Mouse (Mus musculus): ENCODE results near the gene Gm42791.

Gm42791 gene

DNA sequence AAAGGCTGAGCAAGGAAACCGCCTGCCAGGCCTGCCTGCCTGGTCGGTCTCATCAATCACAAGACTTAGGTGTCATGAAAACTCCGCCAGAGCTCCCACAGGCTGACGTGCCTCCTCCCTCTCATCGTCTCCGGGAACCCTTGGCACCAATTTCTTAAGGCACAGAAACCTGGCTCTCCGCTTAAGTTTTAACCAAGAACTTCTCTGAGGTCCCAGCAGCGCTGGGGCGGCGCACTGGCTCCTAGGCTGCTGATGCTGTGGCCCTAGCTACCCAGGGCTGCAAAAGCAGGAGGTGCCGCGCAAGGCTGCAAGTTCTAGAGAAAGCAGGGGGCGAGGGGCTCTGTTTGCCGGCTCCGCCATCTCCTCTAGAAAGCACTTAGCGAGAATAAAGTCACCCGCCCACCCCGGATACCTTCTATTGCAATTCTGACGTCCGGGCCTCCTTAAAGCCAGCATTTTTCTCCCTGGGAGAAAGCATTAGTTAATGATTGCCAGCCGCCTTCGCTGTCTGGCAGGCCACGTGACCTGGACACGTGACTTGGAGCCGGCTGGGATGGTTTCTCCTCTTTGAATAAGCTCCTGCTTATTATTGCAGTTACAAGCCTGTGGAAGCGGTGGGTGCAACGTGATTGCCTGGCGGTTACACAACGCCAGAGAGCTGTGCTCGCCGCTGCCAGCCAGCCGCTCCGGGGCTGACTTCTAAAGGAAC, at the start of gene Gm42791:
TSS of gene Gm42791 (minus strand) at position 442 of the 709 bp plus-strand sequence.
- peak; percentile 99 for DNase-seq (ENCODE audit: low read depth, low spot score)

DNA sequence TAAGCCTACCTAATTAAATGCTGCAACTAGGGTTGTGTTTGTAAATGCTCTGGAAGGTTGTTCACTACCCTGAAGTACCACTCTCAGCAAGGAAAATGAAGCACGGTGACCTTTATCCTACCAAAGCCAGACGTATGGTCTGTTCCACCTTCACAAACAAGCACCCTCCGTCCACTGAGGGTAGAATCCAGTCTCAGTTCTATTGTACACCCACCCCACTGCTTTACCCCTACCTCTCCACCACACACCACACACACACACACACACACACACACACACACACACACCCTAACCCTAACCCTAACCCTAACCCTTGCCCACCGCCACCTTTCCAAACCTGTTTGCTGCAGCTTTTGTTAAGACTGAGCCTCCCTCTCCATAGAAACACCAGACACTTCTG, 49.1 kb upstream of the Gm42791 start:
- no peak for DNase-seq (ENCODE audit: low read depth, low spot score)

DNA sequence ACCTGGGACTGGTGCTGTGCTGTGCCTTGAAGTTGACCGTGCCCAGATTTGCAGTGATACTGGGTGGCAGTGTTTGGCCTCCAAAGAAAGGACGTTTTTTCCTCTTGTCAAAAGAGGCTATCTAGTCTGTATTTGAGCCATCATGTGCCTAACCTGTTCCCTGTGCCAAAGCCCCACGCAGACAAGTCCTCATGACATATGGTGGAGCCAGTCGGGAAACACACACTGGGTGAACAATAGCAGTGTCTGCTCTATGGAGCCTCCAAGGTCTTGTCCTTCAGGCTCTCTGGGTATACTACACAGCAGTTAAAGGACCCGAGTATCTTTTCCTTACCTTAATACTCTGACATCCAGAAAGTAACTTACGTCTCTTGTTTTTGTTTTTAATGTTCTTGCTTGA, 48.3 kb upstream of the Gm42791 start:
- DNase-seq (ENCODE audit: low read depth, low spot score), result no peak

GRCm38 (mm10) chr5:149039825-149040224, 44.9 kb upstream of the Gm42791 start:
- DNase-seq (ENCODE audit: low read depth, low spot score), result peak; percentile 69

- no peak for DNase-seq (ENCODE audit: low read depth, low spot score)
Measured at GRCm38 (mm10) chr5:149037729-149038128, 42.8 kb upstream of the Gm42791 start.

- DNase-seq (ENCODE audit: low read depth, low spot score), result no peak
Measured at GRCm38 (mm10) chr5:149036920-149037319, 42.0 kb upstream of the Gm42791 start.

DNA sequence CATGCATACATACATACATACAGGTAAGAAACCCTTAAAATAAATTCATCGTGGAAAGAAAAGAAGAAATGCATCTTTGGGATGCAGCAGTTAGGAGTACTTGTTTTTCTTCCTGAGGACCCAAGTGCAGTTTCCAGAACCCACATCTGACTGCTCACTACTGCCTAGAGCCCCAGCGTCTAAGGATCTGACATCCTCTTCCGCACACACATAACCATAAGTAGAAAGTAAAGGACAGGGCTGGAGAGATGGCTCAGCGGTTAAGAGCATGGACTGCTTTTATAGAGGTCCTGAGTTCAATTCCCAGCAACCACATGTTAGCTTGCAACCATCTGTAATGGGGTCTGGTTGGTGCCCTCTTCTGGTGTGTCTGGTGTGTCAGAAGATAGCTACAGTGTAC, 37.5 kb upstream of the Gm42791 start:
- no peak for DNase-seq (ENCODE audit: low read depth, low spot score)

- DNase-seq (ENCODE audit: low read depth, low spot score), result peak; percentile 47
Measured at GRCm38 (mm10) chr5:149031199-149031750, 36.3 kb upstream of the Gm42791 start.

GRCm38 (mm10) chr5:149030103-149030502, 35.2 kb upstream of the Gm42791 start:
- DNase-seq (ENCODE audit: low read depth, low spot score), result no peak

DNA sequence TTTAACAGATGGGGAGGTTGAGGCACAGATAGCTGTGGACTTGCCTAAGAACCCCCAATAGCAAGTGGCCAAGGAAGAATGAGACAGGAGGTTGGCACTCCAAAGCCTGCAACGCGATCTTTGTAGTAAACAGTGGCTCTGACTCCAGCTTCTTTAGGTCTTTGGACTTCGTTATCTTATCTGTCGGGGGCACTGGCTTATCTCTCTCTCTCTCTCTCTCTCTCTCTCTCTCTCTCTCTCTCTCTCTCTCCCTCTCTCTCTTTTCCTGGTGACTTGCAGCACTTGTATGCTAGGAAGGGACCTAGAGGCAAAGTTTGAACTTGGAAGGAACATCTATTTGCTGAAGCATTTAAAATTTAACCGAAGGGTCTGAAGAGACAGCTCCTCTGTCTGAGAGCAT, 33.4 kb upstream of the Gm42791 start:
- no peak for DNase-seq (ENCODE audit: low read depth, low spot score)

DNA sequence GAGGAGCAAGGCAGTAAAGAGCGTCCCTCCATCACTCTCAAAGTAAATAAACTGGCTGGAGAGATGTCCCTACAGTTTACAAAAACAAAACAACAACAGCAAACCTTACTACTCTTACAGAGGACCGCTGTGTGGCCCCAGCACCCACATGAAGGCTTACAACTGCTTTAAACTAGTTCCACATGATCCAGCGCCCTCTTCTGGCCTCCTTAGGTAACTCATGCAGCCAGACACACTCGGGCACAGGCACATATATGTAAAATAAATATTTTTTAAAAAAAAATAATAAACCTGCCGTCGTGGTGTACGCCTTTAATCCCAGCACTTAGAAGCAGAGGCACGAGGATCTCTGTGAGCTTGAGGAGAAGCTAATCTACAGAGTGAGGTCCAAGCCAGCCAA, 32.4 kb upstream of the Gm42791 start:
- no peak for DNase-seq (ENCODE audit: low read depth, low spot score)

GRCm38 (mm10) chr5:149021120-149021519, 26.2 kb upstream of the Gm42791 start:
- DNase-seq (ENCODE audit: low read depth, low spot score), result no peak

- DNase-seq (ENCODE audit: low read depth, low spot score), result no peak
Measured at GRCm38 (mm10) chr5:149020681-149021062, 25.7 kb upstream of the Gm42791 start.

DNA sequence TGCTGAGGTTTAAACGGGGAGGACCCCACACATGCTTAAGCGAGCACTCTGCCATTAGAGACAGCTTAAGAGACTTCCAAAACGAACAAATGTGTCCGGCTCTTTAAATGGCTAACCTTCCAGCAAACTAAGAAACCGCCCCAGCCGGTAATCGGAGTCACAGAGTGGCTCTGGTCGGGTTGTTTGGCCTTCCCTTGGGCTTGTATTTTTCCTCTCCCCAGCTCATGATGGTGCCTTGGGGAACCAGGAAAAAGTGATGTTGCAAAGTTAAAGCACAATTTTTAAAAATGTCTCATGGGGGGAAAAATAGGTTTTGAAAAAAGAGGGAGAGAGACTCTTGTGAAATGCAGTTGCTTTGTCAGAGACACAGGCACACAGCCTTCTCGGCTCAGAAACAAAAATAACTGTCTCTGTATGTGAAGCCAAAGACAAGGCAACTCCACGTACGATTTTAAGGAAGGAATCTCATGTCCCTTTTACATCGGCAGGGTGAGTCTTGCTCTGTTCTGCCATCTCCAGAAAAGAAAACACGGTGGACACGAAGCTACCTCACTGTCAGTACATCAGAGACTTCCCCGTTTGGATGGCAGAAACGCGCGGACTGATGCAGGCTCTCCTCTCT, 25.2 kb upstream of the Gm42791 start:
- DNase-seq (ENCODE audit: low read depth, low spot score), result no peak

DNA sequence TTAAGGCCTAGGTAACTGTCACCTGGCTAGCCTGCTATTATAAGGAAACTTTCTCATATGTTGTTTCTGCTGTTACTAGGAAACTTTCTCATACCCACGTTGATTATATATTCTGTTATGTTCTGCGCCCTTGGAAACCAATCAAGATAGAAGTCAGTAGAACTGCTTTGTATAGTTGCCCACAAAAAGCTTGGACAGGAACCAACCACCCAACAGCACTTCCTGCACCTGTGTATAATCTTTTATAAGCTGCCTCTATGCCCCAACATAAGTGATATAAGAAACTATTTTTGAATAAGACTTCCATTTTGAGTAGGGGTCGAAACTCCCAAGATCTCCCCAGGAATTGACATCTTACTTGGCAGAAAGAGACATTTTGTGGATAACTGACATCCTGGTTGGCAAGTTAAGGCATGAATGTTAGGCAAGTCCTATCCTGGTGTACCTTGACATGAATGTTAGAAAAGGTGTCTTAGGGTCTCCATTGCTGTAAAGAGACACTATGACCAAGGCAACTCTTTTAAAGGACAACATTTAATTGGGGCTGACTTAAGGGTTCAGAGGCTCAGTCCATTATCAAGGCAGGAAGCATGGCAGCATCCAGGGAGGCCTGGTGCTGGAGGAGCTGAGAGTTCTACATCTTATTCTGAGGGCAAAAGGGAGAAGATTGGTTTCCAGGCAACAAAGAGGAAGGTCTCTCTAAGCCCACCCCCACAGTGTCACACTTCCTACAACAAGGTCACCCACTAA, 22.9 kb upstream of the Gm42791 start:
- no peak for DNase-seq (ENCODE audit: low read depth, low spot score)

DNA sequence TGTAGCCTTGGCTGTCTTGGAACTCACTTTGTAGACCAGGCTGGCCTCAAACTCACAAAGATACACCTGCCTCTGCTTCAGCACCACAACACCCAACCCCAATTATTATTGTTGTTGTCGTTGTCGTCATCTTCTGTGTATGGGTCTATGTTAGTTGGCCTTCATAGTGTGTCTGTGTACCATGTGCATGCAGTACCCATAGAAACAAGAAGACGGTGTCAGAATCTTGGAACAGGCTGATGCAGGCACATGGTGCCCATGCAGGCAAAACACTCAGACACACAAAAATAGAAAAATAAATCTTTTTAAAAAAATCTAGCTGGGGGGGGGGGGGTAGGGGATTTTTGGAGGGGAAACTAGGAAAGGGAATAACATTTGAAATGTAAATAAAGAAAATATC, 22.2 kb upstream of the Gm42791 start:
- no peak for DNase-seq (ENCODE audit: low read depth, low spot score)

- no peak for DNase-seq (ENCODE audit: low read depth, low spot score)
Measured at GRCm38 (mm10) chr5:149016261-149016660, 21.3 kb upstream of the Gm42791 start.

DNA sequence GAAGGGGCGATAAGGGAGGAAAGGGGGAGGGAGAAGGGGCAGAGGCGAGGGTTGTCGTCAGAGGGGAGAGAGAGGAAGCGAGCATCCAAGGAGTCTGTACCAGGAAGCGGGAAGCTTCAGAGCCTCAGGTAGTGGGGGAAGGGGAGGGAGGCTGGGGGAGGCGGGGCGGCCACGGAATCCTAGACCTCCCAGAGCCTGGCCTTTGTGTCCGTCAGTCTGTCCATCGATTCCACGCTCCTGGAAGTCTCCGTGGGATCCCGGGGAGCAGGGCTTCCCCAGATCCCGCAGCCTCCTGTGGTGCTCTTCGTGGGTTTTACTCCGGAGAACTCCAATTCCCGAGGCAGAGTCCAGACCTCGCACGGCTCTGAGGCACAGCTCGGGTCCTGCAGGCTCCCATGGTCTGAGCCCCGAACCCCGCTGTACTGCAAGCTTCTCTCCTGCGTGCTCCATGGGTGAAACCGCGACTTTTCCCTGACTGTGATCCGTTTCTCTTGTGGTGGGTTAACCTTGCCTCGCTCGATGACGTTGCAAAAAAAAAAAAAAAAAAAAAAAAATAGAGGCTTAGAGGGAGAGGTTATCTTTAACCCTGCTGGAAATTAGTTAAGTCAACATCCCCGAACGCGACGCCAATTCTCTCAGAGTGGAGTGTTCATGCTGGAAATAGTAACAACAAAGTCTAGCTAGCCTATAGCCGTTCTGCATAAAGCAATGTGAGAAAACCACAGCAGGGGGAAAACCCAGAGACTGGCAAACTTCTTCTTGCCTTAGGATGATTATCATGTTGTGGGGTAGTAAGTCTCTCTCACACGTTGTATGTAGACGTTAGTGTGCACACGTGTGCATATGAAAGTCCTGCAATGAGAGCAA, 20.6 kb upstream of the Gm42791 start:
- no peak for DNase-seq (ENCODE audit: low read depth, low spot score)

DNA sequence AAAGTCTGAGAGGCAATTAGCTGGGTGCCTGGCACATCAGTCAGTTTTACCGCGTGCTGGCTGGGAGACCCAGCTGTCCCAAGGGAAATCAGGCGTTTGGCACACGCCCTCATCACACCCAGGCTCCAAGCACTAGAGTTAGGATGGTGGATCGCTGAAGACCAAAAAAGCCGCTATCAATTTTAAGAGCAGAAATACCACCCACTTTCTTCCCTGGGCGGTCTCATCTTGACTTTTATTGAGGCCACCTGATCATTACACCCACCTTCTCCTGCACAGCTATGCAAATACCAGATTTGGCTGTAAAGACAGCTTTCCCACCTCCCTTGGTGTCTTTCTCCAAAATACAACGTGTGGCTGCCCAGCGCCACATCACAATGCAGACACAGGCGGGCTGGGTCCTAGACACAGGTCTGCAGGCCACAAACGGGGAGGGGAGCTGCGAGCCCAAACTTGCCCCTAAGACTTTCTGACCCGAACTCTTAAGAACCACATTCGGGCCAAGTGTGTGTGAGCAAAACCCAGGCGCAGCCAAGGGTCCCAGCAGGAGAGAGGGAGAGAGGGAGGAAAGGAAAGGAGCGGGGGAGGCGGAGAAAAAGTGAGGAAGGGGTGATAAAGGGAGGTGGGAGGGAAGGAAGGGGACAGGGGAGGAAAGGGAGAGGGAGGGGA, 19.8 kb upstream of the Gm42791 start:
- no peak for DNase-seq (ENCODE audit: low read depth, low spot score)

DNA sequence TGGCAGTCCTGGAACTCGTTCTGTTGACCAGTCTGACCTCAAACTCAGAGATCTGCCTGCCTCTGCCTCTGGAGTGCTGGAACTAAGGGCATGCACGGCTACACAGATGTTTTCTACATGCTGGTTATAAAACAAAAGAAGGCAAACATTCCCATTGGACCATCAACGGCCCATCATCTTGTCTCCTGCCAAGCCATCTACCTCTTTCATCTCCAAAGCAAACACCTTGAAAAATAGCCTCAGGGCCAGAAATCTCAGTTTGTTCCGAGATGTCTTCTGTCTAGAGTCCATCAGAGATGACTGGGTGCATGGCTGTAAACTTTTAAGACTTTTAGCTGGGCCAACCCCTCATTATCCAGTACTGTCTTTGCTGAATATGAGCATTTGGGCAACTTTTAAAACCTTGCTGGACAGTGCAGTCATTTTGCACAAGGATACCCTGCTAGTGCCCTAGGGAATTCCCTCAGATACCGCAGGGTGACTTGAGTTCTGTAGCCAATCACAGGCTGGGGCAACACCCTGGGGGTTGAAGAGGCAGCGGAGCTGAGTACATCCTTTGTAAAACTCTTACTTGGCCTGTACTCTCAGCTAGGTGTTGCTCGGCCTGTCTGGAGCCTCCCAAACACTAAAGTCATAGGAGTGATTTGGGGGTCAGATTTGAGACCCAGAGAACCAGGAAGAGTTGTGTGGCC, 19.0 kb upstream of the Gm42791 start:
- no peak for DNase-seq (ENCODE audit: low read depth, low spot score)
